Mouse (Mus musculus) thymus, postnatal 36 days (tissue): ENCODE data around the gene 6430531B16Rik.

Source experiments
- DNase-seq, 2 experiments: peaks; one replicate each; pipeline ENCODE4 v3.0.0; 2022; ENCODE audit warnings: mixed read lengths in 2 of 2

6430531B16Rik gene

DNA sequence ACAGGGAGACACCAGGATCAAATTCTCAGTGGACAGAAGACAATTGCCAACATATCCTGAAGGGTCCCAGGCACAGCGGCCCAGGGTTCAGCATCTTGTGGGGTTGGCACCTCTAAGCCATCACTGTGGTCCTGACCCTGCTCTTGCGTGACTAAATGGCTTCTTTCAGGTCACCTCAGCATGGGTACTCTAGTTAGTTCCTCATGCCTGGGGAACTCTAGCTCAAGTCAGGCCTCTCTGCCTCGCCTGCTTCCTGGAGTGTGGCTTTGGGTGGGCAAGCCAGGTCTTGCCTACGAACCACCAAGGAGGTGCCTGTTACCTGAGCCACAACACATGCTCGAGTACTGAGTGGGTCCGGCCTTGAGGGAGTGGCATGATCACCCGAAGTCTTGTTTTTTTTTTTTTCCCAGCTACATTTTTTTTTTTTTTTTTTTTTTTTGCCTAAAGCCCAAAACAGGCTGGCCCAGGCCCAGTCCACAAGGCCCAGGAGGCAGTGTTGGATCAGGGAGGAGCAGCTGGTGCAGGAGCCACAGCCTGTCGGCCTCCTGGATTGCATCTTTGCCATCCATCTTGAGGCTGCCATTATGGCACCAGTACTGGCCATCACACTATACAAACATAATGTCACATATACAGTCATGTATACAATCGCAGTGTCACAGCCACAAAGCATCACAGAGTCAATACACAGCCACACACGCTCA lies 8.2 kb downstream of the 6430531B16Rik start:
- DNase-seq: no peak

DNA sequence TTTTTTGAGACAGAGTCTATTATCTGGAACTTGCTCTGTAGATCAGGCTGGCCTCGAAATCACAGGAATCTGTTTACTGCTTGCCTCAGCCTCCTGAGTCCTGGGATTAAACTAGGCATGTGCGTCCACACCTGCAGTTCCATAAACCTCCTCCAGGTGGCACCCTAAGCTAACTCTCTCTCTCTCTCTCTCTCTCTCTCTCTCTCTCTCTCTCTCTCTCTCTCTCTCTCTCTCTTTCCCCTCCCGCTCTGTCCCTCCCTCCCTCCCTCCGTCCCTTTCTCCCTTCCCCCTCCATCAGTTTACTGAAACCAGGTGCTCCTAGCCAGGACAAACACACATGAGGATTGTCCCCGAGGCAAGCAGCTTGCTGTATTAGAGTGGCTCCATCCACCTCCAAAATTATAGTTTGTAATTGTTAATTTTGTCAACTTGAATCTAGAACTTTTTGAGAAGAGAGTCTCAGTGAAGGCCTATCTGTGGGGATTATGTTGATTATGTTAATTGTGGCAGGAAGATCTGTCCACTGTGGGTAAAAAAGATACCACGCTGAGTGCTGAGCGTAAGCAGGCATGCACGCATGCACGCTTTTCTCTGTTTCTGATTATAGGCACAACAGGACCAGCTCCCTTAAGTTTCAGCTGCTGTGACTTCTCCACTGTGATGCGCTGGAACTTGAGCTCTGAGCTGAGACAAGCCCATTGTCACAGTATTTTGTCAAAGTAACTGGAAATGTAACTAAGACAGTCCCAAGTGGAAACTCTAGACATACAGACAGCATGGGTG lies 9.0 kb downstream of the 6430531B16Rik start:
- DNase-seq: peak; percentile 70 to 75

GRCm38 (mm10) chr7:139968428-139968827 lies 10.1 kb downstream of the 6430531B16Rik start:
- peak in 1 of 2 experiments; percentile 28 for DNase-seq

DNA sequence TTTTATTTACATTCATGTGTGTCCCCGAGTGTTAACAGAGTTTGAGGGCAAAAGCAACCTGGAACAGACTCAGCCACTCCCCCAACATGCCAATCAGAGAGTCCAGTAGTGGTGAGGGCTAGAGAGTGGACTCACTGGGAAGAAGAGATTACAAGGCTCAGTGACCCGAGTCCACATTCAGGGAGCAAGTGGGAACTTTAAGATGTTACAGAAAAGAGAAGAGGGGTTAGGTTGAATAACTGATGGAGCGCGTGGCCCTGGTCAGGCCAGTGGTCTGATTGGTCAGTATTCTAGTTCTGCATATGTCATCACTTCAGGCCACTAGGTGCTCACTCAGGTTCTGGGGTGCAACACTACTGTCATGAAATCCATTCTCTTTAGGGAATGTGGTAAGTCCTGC lies 11.4 kb downstream of the 6430531B16Rik start:
- DNase-seq: no peak

- DNase-seq: no peak
Observed at GRCm38 (mm10) chr7:139963814-139964213, 14.7 kb downstream of the 6430531B16Rik start.

- no peak for DNase-seq
Observed at GRCm38 (mm10) chr7:139961141-139961540, 17.4 kb downstream of the 6430531B16Rik start.

DNA sequence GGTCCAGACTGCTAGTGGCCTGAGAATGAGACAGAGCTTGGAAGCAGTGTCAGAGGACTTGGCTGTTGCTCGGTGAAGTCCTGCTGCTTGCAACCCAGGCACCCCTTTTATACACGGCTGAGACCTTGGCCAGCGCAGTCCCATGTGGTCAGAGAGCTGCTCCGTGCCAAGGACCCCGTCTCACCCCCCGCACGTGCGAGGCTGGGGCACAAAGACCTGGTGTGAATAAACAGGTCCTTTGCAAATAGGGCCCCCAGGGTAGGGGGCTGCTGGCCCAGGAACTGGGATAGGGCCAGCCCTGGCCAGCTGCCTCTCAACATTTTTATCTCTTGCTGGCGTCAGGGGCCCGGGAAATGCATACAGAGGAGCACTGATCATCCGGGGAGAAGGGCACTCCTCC lies 20.6 kb downstream of the 6430531B16Rik start:
- DNase-seq: no peak

DNA sequence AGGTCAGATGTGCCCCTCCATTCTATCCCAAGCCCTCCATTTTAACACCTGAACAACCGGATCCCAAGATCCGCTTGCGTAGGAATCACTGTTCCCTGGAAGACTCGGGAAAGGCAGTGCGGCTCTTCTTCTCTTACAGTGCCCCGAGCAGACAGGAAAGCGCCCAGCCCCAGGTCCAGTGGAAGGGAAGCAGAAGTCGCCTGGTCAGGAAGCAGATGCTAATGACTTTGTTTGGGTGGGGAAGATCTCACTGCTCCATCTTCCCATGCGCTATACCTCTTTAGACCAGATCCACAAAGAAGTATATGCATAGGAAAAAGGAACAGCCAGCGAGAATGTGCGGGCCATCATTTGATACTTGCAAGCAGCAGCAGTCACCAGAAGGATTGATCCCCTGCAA lies 21.1 kb downstream of the 6430531B16Rik start:
- DNase-seq: no peak

DNA sequence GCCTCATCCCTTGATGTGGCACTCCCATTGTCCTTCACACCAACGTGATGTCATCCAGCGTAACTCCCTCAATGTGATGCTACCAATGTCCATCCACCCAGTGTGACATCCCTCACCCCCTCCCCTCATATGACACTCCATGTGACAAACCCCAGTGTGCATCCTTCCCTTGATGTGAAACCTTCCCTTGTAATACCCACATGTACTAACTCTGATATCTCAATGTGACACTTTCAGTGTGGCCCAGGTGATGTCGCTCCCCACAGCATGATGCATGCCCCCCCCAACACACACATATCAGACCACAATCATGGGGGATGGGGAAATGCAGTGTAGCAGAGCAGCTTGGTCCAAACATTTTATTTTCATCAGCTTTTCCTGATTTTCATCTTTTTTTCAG lies 21.9 kb downstream of the 6430531B16Rik start:
- no peak for DNase-seq

DNA sequence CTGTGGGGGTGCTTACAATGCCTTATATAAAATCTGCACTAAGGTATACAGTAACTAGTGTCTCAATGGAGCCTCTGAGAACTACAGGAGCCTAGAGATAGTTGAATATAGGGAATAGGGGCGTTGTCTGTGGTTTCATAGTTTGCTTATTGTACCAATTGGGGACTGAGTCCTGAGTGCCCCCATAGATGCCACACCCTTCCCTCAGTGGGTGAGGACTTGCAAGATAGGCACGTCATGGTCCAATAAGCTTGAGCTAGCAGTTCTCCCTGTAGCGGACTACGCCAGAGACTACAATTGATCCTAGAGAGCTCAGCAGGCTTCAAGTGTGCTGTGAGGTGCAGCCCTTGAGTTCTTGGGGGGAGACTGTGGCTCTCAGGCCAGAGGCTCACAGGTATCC lies 23.1 kb downstream of the 6430531B16Rik start:
- no peak for DNase-seq

DNA sequence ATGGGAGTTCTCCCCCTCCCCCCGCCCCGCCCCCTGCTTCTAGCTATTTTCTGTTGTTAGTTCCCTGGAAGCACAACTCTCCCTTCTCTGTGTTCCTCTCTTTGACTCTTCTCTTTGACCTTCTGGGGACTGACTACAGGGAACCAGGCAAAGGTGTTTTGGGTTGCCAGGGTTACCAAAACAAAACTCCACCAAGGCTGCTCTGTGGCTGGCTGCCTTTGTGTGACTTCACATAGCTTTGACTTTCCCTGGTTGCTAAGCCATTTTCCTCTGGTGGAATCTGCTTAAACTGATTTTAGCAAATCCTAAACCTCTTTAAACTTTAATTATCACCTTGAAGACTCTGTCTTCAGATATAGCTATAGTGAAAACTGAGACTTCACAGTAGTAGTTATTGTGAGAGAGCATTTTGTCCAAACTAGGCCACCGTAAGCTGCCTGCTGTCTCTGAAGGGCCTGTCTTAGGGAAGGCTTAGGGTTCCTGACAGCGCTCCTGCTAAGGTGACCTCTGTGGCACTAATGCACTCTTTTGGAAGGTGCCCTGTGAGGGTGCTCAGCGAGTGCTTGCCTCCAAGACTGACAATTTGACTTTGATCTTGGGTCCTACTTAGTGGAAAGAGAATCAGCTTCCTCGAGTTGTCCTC lies 26.4 kb downstream of the 6430531B16Rik start:
- DNase-seq: no peak

DNA sequence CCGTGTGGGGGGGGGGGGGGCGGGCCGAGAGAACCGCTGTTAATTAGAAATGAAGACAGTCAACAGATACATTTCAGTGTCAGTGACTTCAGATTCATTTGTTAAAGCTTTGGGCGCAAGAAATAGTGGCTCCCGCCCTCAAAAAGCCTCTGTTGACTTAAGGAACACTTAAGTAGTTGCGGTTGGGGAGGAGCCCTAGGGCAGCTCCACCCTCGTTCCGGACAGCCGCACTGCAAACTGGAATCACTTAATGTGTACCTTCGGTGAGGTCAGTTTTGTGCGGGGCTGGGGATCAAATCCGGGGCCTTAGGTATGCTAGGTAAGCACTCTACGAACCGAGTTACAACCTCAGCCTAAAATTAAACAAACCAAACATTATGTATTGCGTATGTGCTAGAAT lies 27.5 kb downstream of the 6430531B16Rik start:
- no peak for DNase-seq

GRCm38 (mm10) chr7:139950283-139950971 lies 28.1 kb downstream of the 6430531B16Rik start:
- peak; percentile 27 to 33 for DNase-seq

GRCm38 (mm10) chr7:139949893-139950282 lies 28.7 kb downstream of the 6430531B16Rik start:
- peak in 1 of 2 experiments; percentile 25 for DNase-seq

DNA sequence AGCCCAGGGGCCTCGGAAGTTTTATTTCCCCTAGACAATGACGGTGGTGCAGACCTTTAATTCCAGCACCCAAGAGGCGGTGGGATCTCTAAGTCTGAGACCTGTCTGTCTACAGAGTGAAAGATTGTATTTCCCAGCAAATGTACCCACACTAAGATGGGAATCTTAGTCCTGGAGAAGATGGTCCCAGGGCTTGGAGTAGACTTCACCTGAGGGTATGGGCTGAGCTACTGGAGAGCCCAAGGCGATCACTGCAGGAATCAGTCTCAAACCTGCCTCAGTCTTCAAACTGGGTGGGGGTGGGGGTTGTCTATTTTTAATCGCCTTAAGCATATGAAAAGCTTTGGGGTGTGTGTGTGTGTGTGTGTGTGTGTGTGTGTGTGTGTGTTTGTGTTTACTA lies 32.5 kb downstream of the 6430531B16Rik start:
- DNase-seq: no peak

DNA sequence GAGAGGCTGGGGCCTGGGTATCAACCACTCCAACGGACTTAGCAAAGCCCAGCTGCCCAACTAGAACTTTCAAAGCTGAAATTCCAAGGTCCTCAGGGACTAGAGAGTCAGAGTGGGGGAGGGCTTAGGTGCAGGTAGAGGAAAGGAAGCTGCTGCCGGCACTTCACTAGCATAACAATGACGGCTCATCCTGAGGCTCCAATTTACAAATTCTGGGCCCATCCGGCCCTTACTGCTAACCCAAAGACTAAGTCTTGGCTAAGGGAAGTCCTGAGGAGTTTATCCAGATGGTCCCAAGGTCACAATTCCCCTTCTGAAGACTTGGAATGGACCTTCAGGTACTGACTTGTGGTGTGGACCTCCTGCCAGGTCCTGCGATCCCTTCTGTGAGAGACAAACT lies 33.0 kb downstream of the 6430531B16Rik start:
- no peak for DNase-seq

DNA sequence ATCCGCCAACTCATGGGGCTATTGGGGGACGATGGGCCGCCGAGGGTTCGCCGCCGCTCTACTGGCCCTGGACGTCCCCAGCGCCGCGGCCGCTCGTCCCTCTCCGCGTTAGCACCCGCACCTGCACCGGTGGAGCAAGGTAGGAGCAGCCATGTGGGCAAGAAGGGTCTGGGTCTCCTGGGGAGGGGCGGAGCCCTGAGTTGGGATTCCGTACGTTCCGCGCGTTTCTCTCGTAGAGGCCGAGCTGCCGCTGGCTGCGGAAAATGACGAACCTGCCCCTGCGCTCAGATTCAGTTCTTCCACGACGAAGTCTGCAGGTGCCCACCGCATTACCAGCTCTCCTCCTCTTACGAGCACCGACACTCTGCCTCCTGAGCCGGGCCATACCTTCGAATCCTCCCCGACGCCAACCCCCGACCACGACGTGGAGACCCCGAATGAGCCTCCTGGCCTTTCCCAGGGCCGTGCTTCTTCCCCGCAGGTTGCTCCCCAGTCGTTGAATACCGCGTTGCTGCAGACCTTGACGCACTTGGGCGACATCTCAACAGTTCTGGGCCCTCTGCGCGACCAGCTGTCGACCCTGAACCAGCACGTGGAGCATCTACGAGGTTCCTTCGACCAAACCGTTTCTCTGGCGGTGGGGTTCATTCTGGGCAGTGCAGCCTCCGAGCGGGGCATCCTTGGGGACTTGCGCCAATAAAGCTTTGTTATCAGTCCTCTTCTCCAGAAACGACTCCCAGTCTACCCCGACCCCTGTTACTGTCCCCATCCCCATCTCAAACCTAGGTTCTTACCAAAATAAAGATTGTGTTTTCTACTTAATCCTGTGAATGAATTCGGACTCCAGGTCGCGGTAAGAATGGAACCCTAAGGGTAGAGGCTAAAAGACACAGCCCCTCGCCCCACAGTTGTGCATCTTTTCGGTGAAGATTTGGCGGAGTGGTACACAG lies 34.0 kb downstream of the 6430531B16Rik start:
- no peak for DNase-seq

- peak; percentile 16 to 20 for DNase-seq
Observed at GRCm38 (mm10) chr7:139943674-139944281, 34.8 kb downstream of the 6430531B16Rik start, which contains the start of gene Utf1. TSS of gene Utf1 (plus strand) at chr7:139943789.

- DNase-seq: no peak
Observed at GRCm38 (mm10) chr7:139940476-139941209, 37.9 kb downstream of the 6430531B16Rik start.

- no peak for DNase-seq
Observed at GRCm38 (mm10) chr7:139937810-139938209, 40.7 kb downstream of the 6430531B16Rik start.

DNA sequence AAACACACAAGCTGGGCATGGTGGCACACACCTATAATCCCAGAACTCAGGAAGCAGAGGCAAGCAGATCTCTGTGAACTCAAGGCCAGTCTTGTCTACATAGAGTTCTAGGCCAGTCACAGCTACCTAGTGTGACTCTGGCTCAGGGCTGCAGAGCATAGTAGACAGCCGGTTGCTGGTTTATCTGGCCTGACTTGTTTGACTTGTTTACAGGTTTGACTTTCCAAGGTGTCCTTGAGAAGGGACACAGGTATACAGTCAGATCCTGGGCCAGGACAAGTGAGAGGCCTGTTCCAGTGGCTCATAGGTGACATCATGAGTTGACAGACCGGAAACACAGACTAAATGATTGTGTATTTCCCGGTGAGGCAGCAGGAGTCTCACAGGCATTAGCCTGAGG lies 41.4 kb downstream of the 6430531B16Rik start:
- no peak for DNase-seq
